Mouse (Mus musculus): ENCODE results near the gene Galnt10.

Galnt10 gene

DNA sequence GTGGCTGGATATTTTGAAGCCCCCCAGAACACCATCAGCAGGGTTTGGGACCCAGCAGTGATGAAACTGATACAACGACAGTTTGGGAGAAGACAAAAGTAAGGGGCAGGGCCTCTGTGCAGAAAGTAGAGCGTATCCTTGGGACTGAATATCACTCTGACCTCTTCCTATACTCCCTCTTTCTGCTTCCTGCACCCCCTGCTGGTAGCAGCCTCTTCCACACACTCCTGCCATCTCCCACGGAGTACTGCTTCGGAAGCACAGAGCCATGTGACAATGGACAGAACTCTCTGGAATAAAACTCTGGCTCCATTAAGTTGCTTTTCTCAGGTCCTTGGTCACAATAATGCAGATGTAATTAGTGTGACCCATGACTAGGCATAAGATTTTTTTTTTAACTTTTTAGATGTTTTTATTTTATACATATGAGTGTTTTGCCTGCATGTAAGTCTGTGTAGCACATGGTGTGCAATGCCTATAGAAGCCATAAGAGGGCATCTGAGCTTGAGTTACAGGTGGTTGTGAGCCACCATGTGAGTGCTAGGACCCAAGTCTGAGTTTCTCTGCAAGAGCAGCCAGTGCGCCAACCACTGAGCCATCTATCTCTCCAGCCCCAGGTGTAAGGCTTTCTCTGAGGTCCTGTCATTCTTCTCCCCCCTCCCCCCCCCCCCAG, 79.7 kb downstream of the Galnt10 start:
- DNase-seq (ENCODE audit: low read depth, low spot score): no peak

GRCm38 (mm10) chr11:57725926-57726325, 80.7 kb downstream of the Galnt10 start:
- DNase-seq (ENCODE audit: low read depth, low spot score): no peak

DNA sequence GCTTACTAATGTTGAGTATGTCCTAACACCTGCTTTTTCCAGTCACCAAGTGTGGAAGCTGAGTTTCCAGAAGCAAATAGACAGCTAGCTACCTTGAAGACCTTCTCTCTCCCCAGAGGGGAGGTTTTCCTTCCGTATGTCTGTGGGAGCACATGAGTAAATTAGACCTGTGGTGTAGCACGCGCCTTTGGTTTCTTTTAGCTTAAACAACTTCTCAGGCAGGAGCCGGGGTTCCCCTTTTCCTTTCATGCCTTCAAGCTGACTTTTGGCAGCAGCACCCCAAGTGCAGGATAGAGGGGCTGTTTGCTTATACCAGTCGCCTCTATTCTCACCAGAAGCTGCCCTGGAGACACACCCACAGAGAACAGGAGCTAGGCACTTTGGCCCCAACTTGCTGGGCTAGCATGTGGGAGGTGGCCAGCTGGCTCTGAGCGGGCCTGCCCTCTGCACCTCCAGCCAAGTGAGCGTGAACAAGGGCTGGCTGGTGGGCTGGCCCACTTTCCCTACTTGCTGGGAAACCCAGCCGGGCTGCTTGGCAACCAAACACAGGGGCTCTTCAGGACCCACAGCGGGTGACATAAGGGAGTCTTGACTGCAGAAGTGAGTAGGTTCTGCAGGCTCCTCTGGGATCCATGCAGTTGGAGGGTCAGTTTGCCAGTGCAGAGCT, 82.2 kb downstream of the Galnt10 start:
- peak; percentile 30 for DNase-seq (ENCODE audit: low read depth, low spot score)

- DNase-seq (ENCODE audit: low read depth, low spot score): no peak
Measured at GRCm38 (mm10) chr11:57732410-57733281, 87.4 kb downstream of the Galnt10 start.

DNA sequence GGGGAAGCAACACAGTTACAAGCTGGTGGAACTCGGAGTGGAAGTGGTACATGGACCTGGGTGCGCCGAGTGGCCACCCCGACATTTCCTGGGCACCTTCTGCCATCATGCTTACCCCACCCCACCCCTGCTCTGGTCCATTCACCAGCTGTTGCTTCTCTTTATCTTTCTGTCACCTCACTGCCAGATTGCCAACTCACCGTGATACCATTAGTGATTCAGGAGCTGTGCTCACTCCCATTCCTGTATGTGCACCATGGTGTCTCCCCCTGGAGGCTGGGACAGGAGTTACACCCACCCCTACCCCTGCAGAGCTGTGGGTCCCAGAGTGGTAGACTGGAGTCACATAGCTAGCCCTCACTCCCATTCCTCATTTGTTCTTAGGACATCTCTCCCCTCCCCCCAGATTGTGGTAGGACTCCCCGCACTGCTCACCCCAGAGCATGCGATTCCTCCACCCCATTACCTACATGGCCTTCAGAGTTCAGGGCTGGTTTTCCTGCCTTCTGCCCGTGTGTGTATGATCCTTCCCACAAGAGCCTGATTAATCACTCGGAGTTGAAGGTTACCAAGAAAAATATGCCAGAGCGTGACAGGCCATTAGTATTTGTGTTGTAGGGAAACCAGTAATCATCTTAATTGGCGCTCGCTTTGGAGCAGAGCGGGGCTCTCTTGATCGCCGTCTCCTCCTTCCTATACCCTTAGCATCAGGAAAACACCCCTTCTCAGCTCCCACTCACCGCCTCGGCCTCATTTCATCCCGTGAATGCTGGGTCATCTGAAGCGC, 102.2 kb downstream of the Galnt10 start:
- no peak for DNase-seq (ENCODE audit: low read depth, low spot score)

GRCm38 (mm10) chr11:57753538-57754203, 108.4 kb downstream of the Galnt10 start:
- DNase-seq (ENCODE audit: low read depth, low spot score): no peak

- no peak for DNase-seq (ENCODE audit: low read depth, low spot score)
Measured at GRCm38 (mm10) chr11:57758621-57759020, 113.4 kb downstream of the Galnt10 start.

DNA sequence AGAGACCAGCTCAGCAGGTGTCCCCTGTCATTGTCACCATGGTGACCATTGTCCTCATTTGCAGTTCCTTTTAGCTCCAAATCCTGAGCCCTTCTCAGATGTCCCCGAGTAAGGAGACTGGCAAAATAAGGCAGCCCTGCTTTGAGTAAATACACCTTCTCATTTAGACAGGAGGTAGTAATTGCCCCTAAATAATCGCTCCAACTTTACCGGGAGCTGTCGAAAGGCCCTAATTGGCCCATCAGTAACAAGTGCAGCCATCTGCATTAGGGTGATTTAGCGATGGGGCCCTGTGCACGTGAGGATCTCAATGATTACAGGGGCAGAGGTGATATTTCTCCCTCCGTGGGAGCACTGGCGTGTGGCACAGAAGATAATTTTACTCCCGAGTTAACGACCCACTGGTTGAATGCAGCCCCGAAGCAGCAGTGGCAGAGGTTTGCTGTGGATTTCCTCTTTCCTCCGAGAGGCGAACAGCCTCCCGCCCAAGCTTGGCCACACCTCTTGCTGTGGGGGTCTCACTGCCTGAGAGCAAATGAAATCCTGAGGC, 115.3 kb downstream of the Galnt10 start:
- no peak for DNase-seq (ENCODE audit: low read depth, low spot score)

DNA sequence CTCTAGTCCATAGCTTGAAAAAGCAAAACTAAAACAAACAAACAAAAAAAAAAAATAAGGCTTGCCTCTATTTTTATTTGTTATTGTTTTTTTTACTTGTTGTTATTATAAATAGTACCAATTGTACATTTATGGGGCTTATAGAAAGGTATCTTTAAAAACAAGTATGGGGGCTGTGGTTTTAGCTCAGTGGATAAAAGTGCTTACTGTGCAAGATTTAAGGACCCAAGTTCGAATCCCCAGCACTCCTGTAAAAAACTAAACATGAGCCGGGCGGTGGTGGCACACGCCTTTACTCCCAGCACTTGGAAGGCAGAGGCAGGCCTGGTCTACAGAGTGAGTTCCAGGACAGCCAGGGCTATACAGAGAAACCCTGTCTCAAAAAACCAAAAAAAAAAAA, 116.1 kb downstream of the Galnt10 start:
- no peak for DNase-seq (ENCODE audit: low read depth, low spot score)

DNA sequence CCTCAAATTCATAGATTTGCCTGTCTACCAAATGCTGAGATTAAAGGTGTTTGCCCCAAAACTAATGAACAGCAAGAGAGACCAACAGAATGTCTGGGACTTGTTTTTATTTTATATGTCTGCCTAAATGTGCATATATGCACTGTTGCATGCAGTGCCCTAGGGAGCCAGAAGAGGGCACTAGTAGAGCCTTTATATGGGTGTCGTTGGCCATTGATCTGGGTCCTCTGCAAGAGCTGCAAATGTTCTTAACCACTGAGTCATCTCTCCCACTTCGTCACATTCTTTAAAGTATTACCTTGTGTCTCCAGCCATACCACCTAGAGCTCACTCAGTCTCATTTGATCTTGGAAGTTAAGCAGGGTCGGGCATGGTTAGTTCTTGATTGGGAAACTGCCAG, 118.9 kb downstream of the Galnt10 start:
- no peak for DNase-seq (ENCODE audit: low read depth, low spot score)

DNA sequence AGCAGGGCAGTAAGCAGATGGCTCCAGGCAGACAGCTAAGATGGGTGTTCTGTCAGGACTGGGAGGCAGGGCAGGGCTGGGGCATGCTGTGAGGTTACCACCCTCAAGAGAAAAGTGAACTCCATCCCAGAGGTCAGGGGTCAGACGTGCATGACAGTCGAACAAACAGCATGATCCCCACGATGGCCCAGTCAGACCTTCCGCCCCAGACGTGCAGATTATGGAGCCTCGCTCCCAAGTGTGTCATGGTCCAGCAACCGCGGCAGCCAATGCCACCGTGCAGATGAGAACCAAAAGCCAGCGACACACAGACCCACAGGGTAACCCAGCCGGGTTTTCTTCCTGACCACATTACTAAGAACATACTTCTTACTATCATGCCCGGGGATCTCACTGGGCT, 121.4 kb downstream of the Galnt10 start:
- DNase-seq (ENCODE audit: low read depth, low spot score): no peak

- no peak for DNase-seq (ENCODE audit: low read depth, low spot score)
Measured at GRCm38 (mm10) chr11:57767171-57767570, 121.9 kb downstream of the Galnt10 start.

GRCm38 (mm10) chr11:57770776-57771175, 125.5 kb downstream of the Galnt10 start:
- no peak for DNase-seq (ENCODE audit: low read depth, low spot score)

GRCm38 (mm10) chr11:57771676-57772075, 126.4 kb downstream of the Galnt10 start:
- DNase-seq (ENCODE audit: low read depth, low spot score): no peak

GRCm38 (mm10) chr11:57773479-57773878, 128.2 kb downstream of the Galnt10 start:
- DNase-seq (ENCODE audit: low read depth, low spot score): no peak

DNA sequence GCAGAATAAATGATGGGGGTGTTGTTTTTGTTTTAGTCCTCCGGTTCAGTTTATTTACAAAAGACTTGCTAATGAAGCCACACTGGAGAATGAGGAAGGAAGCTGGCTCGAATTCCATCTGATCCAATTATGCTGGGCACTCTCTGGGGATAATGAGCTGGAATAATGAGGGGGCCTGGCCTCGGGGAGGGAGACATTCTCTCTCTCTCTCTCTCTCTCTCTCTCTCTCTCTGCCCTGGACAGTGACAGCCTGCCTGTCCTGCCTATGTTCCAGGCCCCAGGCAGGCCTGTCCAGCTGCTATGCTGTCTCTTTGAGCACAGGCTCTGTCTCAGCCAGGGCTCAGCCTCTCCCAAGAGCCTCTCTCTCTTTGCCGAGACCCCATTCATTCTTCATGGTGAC, 128.7 kb downstream of the Galnt10 start:
- DNase-seq (ENCODE audit: low read depth, low spot score): no peak

DNA sequence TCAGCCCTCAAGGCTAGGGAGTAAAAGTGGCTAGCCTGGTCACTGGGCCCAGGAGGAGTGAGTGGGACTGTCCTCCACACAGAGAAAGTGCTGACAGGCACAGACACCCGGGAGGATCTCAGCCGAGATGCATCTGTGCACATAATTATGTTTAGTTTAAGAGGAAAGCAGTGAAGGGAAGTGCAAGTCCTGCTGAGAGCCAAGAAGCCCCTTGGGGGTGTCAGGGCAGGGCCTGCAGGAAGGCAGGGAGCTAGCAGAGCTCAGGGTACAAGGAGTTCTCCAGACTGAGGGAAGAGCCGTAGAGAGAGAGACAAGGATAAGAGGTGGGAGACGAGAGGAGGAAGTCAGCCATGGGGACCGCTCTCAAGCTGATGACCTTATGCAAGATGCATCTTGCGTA, 130.6 kb downstream of the Galnt10 start:
- no peak for DNase-seq (ENCODE audit: low read depth, low spot score)

- DNase-seq (ENCODE audit: low read depth, low spot score): no peak
Measured at GRCm38 (mm10) chr11:57776546-57776945, 131.3 kb downstream of the Galnt10 start.

- DNase-seq (ENCODE audit: low read depth, low spot score): no peak
Measured at GRCm38 (mm10) chr11:57778349-57778748, 133.1 kb downstream of the Galnt10 start.

DNA sequence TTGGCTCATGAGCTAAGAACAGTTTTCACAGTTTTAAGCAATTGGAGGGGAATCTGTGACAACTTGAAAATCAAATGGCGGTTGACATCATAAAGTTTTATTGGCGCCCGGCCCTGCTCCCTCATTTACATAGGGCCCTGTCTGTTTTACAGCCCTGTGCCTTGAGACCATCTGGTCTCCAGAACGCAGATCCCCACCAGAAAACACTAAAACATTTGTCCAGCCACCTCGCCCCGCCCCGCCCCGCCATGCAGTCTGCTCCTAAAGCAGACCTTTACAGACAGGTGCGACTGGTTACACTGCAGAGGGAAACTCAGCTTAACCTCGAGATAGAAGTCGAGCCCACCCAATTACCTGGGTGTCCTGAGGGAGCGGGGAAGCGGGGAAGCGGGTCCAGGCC, 134.6 kb downstream of the Galnt10 start:
- no peak for DNase-seq (ENCODE audit: low read depth, low spot score)
